Mouse (Mus musculus): ENCODE measurements at regions not wholly inside any gene's neighbourhood (a gene's known extent, or its start where the extent isn't known, plus 50 kb on each side); places are given as distances from the start of the nearest gene placed in this dataset.

DNA sequence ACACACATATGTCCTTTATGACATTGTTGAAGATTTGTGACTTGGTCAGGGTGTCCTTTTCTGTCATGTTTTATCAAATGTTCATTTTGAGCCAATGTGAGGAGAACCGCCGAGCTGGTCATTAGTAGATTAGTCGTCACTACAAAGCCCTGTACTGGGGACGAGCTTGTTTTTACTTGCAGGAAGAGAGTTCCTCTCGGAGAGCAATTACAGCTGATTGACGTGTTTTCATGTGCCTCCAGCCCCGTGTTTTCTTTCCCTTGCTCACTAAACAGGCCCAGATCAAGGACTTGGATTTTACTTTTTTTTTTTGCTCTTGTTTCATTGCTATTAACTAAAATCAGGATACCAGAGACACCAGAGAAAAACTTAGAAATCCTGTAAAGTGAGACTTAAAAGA is 307.1 kb upstream of the Pkn2 start:
- peak; percentile 17 for DNase-seq (ENCODE audit: low read depth, low spot score)

GRCm38 (mm10) chr3:143173971-143174370 is 292.2 kb upstream of the Pkn2 start:
- DNase-seq (ENCODE audit: low read depth, low spot score): no peak

DNA sequence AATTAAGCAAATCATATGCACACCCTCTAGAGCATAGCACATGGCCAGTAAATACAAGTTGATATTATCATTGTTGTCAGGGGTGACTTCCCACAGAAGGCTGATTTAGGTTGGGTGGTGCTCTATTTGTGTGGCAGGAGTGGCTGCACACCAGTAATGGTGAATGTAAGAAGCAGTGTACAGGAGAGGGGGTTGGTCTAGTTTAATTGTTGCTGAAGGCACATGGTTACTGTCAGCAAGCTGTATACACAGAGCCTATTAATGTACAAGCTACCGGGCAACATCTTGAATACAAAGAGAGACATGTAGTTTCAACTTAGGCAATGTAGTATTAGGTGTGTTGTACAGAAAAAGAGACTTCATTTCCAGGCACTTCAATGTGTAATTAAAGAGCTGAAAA is 280.6 kb upstream of the Pkn2 start:
- no peak for DNase-seq (ENCODE audit: low read depth, low spot score)

DNA sequence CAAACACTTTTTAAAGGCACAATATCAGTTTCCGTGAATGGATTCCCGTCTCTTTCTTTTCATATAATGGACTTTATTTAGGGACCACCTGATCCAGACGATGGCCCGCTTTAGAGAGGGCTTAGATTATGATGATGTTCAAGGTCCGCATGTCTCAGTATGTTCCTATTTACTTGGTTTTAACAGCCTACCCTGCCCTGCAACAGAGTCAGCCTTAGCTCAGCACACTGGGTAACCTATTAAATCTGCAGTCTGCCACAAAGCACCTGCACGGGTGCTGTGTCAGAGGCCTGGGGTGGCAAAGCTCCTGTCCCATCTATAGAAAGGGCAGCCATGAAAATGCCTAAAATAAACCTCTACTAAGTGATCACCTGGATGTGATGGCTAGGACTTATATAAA is 280.2 kb upstream of the Pkn2 start:
- DNase-seq (ENCODE audit: low read depth, low spot score): no peak

DNA sequence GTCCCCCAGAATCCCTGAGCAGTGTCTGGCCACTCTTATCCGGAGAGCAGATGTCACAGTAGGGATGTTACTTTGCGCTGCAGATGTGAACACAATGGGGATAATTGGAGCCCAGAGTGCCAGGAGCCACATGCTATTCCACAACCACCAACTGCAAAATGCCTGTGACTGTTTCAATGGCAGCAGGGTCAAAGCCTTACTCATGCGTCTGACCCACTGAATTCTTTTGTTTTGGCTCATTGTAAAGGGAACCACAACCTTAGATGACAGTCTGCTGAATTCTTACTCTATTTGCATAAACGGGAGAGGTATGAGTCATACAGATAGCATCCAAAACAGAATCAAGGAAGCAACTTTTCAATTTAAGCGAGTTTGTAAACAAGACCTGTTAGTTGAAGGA is 276.8 kb upstream of the Pkn2 start:
- no peak for DNase-seq (ENCODE audit: low read depth, low spot score)

DNA sequence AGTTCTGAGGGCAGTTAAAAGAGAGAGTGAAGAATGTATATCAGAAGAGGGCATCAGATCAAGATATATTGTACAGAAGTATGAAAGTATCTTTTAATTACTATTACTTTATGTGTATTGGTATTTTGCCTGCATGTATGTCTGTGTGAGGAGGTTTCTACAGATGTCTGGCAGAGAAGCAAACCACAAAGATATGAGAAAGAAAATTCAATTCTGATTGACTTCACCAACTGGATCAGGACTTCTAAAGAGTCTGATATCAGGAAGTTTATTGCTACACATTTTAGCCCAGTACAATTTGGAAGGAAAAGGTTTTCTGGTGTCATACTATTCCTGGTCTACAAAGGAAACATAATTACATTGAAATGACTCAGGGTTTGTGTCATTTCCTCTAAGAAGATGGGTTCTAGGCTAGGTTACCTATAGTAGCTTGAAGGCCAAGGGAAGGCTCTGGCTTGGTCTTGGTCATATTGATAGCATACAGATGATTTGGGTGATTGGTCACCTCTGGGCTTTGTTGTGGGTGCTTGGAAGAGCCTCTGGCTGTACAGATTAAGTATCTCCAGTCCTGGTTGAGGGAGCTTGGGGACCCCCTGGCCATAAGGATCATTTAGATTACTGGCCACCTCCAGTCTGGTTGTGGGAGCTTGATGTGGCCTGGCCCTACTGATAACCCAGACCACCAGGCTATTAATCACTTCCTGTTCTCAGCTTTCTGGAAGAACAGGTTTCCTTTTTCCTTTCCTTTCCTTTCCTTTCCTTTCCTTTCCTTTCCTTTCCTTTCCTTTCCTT is 275.1 kb upstream of the Pkn2 start:
- DNase-seq (ENCODE audit: low read depth, low spot score): no peak

DNA sequence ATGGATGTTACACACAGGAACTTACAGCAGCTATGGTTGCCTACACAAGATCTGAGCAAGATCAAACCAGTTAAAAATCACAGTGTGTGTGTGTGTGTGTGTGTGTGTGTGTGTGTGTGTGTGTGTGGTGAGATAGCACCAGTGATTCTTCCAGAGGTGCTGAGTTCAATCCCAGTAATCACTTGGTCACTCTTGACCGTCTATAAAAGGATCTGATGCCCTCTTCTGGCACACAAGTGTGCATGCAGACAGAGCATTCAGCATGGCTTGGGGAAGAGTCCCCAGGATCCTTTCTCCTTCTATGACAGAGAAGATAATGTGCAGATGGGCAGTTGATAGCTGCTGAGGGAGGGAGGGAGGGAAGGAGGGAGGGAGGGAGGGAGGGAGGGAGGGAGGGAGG is 274.4 kb upstream of the Pkn2 start:
- DNase-seq (ENCODE audit: low read depth, low spot score): no peak

GRCm38 (mm10) chr3:143155556-143155955 is 273.8 kb upstream of the Pkn2 start:
- no peak for DNase-seq (ENCODE audit: low read depth, low spot score)

GRCm38 (mm10) chr3:143147471-143147870 is 265.7 kb upstream of the Pkn2 start:
- no peak for DNase-seq (ENCODE audit: low read depth, low spot score)

DNA sequence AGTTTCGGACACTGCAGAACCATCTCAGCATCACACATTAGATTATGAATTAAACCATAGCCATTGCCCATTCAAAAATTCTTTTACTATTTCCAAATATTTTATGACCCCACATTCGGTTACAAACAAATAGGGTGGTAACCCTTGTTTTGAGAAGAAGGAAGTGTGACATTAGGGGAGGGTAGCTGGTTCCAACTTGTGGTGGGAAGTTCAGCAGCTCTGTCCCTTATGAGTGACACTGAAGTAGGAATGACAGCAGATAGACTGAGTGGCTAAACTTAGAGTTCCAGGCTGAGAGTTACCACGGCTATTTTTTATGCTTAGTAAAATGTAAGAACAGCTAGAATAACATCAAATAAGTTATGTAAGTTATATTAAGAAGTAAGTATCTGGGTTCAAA is 257.1 kb upstream of the Pkn2 start:
- DNase-seq (ENCODE audit: low read depth, low spot score): no peak

DNA sequence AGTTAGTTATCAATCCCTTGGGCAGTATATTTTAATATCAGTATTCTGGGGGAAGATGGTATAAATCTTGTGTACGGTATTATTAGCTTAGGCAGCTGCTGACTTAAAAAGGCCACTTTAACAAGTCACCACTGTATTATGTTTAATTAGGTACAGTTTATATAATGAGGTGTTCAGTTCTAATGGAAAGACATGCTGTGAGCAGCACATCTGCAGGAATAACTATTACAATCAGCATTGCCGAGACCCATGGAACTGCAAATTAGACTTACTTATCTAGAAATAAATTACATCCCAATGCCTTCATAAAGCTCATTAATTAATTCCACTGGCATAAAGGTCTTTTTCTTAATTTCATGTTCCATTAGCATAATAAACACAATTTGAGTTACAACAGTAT is 252.7 kb upstream of the Pkn2 start:
- no peak for DNase-seq (ENCODE audit: low read depth, low spot score)

DNA sequence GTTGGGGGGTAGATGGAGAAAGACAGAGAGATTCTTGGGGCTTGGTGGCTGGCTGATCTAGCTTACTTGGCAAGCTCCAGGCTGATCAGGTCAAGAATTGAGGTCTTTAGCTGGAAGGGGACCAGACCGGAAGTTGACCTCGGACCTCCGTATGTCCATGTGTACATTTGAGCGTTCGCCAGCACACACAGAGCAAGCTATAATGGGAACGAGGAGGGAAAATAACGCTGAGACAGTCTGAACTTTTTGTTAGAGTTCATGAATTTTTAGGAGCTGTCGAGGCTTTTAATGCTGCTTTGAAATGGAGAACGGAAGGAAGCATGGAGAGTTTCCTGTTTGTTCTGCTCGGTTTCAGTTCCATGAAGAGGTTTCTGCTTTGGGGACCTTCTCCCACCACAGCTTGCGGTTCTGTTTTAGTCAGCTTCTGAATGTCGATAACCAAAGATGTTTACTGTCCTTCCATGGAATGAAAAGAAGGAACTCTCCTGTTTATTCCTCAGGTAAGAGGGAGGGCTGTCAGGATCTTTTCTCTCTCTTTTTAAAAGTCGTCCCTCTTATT is 226.0 kb upstream of the Pkn2 start:
- DNase-seq (ENCODE audit: low read depth, low spot score): no peak

- DNase-seq (ENCODE audit: low read depth, low spot score): no peak
These were observed 222.9 kb upstream of the Pkn2 start for GRCm38 (mm10) chr3:143104734-143105133.

DNA sequence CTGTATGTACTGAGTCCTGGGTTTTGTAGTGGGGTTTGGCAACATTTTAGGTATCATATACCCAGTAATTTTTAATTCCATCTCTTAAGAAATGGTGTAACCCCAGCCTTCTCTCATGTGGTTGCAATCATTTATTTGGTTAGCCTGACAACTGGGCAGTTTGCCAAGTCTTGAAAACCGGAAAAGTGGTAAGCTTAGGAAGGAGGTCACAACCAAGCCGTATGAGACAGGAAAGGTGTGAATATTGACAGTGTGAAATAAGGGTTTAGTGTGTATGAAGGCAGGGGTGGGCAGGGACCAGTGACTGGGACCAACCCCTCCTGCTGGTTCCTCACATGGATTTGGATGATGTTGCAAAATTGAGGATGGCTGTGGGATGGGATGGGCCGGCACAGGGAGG is 221.5 kb upstream of the Pkn2 start:
- peak; percentile 73 for DNase-seq (ENCODE audit: low read depth, low spot score)

DNA sequence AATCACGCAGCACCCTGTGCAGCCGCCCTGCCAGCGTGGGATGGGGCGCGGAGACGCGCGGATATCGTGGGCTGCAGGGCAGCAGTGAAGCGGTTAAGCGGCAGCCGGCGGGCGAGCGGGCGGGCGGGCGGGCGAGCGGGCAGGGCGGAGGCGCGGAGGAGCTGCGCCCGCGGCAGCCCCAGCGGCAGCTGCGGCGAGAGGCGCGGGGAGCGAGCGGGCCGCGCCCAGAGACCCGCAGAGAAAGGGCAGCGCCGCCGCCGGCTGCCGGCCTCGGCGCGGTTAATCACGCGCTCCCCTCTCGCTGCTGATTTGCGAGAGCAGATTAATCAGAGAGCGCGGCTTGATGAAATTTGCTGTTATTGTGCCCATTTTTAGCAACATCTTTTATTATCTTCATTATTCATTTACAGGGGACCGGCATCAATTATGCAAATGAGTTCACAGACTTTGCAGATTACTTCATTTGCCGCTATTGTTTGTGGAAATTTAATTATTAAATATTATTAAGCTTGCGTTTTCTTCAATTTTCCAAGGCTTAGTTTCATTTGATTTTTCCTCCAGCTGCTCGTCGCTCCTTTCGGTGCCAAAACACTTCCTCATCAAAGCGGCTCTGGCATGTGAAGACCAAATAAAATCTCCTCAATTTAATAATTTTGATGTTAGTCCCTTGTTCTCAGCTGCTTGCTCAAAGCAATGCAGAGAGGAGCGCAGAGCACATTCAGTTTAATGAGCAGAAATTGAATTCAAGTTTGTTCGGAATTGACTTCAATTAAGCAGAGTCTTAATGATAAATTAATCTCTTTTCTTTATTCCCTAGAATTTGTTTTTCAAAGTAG is 219.2 kb upstream of the Pkn2 start:
- no peak for DNase-seq (ENCODE audit: low read depth, low spot score)

DNA sequence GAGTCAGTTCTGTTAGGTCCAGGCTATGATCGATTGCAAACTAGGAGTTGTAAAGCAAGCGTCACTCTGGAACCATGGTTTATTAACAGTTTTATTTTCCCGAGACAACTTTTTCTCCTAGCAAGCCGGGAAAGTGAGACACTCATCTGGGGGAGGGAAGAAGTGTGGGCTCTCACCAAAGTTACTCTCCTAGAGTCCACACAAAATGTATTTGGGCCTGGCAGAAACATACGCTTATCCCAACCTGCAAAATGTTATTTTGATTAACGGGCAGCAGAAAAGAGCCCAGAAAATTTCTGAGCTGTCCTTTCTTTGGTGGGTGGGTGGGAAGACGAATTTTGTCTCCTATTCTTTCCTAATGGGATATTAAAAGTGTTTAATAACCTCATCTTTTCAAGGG is 218.4 kb upstream of the Pkn2 start:
- DNase-seq (ENCODE audit: low read depth, low spot score): no peak

- DNase-seq (ENCODE audit: low read depth, low spot score): no peak
These were observed 210.4 kb upstream of the Pkn2 start for GRCm38 (mm10) chr3:143092206-143092605.

GRCm38 (mm10) chr3:143090886-143091285 is 209.1 kb upstream of the Pkn2 start:
- DNase-seq (ENCODE audit: low read depth, low spot score): no peak

DNA sequence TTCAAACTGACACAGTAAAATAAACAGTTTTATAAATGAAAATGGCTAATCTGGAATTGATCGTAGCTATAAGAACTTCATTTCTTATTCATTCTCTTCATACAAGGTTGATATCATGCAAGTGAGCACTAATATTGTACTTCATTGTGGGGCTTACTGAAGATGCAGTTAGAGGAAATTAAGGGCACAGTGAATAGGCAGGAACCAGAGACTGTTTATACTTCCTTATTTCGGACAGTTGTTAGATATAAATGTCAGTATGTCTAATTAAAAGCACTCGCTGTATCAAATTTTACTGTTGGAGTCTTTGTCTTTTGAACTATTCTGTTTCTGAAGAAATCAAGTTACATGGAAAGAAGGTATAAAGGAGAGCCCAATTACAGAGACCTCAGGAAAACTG is 208.5 kb upstream of the Pkn2 start:
- DNase-seq (ENCODE audit: low read depth, low spot score): no peak

- no peak for DNase-seq (ENCODE audit: low read depth, low spot score)
These were observed 206.0 kb upstream of the Pkn2 start for GRCm38 (mm10) chr3:143087786-143088185.

DNA sequence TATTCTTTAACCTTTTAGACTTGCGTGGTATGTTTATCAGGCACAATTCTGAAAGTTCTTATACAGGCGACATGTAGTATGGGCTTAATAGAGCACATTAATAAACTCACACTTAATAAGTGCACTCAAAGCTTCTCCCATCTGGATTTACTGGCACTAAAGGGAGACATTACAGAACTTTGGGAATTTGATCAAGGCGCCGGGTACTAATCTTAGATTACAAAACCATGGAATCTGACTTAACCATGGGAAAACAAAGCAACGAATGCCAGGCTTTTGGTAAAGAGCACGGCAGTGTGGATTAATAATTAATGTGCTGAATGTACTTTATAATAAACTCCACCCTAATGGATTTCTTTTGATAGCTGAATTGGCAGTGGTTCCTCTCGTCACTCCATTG is 196.5 kb upstream of the Pkn2 start:
- no peak for DNase-seq (ENCODE audit: low read depth, low spot score)

DNA sequence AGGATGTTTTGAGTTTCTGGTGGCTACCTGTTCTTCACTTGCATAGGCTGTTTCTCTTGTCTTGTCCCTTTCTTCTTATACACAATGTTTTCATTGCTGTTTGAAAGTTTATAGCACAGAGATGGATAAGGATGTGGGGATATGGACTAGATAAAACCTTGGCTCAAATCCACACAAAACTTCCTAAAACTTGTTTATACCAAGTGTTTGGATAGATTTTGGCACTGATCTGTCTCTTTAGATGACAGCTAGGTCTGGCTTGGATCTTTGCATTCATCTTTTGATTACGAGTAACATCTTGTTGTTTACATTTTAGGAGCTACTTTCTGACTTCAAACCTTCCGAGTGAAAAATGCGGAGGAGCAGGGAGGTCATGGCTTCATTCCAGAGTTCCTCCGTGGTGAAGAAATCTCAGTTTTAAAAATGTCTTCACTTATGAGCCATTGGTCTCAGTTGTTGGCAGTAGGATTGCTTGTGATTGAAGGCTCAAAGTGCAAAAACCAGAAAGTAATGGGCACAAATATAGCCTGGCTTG is 190.1 kb upstream of the Pkn2 start:
- DNase-seq (ENCODE audit: low read depth, low spot score): no peak

GRCm38 (mm10) chr3:143054858-143055257 is 173.1 kb upstream of the Pkn2 start:
- no peak for DNase-seq (ENCODE audit: low read depth, low spot score)

All from forelimb bud, embryonic 11.5 days (tissue).